Mouse (Mus musculus): ENCODE measurements around the gene Prkab1. TPM values are rescaled to one million over a fixed set of nuclear protein-coding genes. Genes with fewer than 3 reads are reported as not detected.

The Prkab1 gene
- polyA plus RNA-seq, 1 experiment: 46.1 TPM

DNA sequence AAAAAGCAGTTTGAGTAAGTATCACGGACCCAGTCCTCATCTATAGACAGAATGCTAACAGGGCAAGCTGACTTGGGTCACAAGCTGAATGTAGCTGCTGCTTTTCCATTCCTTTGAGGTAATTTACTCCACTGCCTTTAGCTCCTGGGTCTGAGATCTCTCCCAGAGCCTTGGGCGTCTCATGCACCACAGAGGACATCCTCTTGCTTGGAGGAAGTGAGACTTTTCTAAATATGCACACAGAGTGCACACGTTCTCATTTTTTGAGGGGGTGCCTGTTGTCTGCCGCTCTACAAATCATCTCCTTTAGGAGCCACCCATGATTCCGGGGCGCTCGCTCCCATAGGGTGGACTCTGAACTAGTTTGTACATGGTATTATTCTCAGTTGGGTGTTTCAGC lies 11.8 kb downstream of the Prkab1 start:
- Histone ChIP-seq H3K27me3 (ENCODE audit: control insufficient read depth) (no peaks in the 10 kb centered on the region), H3K36me3 (ENCODE audit: control insufficient read depth) (peaks cover 91% of the 10 kb centered on the region), H3K9me3 (ENCODE audit: control insufficient read depth, low read length) (no peaks in the 10 kb centered on the region), H3K4me1 (ENCODE audit: control insufficient read depth) (peaks cover 40% of the 10 kb centered on the region), H3K4me3 (replicated peaks) (no peak overlapping the region)
- TF ChIP-seq GATA1 (IDR thresholded peaks at IDR 0.05; ENCODE audit: low read length): no peak

DNA sequence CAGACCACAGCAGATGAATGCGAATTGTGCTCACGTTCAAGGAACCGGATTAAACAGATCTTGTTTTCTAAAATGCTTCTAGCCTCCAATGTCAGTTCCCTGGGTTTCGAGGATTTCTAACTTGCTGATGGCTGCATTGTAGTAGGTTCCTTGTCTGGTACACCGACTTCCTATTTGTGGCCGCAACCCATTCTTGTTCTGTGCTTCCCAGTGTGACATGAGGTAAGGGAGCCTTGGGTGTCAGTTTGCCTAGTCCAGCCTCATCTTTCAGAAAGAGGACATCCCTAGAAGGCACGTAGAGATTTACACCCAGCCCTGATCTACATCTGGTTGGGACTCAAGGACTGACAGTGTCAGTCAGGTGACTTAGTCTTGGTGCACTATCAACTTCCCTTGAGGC lies 12.6 kb downstream of the Prkab1 start:
- TF ChIP-seq TAL1 (IDR thresholded peaks at IDR 0.05; ENCODE audit: low read length): no peak
- TF ChIP-seq GATA1 (IDR thresholded peaks at IDR 0.05; ENCODE audit: low read length): no peak
- Histone ChIP-seq H3K4me1 (ENCODE audit: control insufficient read depth) (peaks cover 43% of the 10 kb centered on the region), H3K4me3 (replicated peaks) (no peak overlapping the region), H3K27me3 (ENCODE audit: control insufficient read depth) (no peaks in the 10 kb centered on the region), H3K36me3 (ENCODE audit: control insufficient read depth) (peaks cover 91% of the 10 kb centered on the region), H3K9me3 (ENCODE audit: control insufficient read depth, low read length) (no peaks in the 10 kb centered on the region)

DNA sequence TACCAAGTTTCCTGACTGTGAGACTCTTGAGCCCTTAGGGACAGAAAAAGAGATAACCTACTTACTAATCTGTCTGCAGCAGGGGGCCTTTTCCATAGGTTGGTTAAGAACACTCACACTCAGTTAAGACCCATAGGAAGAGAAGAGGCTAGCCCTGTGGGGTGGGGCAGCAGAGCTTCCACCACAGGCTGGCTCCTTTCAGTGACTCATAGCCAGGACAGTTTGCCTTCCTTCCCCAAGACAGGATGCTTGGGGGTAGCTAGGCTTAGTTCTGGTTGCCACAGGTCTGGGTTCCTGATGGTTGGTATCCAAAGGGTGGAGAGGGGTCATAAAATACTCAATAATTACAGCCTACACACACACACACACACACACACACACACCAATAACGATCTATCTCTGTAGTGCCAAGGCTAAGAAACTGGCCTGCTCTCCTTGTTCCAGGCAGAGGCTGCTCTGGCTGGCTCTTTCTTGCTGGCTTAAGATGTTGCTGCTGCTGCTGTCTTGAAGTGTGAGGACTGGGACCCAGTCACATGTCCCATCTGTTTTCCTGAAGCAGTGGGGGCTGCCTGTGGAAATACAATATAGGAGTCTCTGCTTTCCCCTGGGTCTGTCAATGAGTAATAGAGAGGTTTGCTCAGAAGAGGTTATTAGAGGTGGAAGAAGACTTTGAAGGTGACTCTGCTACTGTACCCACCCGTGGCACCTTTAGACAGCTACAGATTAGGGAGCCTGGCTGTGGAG lies 14.3 kb downstream of the Prkab1 start:
- H3K36me3 ChIP-seq (ENCODE audit: control insufficient read depth): peaks cover 90% of the 10 kb centered on the region
- no peak overlapping the region for H3K4me3 ChIP-seq (replicated peaks)
- TF ChIP-seq GATA1 (IDR thresholded peaks at IDR 0.05; ENCODE audit: low read length) (no peak), TAL1 (IDR thresholded peaks at IDR 0.05; ENCODE audit: low read length) (no peak)
- H3K4me1 ChIP-seq (ENCODE audit: control insufficient read depth): peaks cover 38% of the 10 kb centered on the region
- no peaks in the 10 kb centered on the region for H3K9me3 ChIP-seq (ENCODE audit: control insufficient read depth, low read length)
- no peaks in the 10 kb centered on the region for H3K27me3 ChIP-seq (ENCODE audit: control insufficient read depth)

DNA sequence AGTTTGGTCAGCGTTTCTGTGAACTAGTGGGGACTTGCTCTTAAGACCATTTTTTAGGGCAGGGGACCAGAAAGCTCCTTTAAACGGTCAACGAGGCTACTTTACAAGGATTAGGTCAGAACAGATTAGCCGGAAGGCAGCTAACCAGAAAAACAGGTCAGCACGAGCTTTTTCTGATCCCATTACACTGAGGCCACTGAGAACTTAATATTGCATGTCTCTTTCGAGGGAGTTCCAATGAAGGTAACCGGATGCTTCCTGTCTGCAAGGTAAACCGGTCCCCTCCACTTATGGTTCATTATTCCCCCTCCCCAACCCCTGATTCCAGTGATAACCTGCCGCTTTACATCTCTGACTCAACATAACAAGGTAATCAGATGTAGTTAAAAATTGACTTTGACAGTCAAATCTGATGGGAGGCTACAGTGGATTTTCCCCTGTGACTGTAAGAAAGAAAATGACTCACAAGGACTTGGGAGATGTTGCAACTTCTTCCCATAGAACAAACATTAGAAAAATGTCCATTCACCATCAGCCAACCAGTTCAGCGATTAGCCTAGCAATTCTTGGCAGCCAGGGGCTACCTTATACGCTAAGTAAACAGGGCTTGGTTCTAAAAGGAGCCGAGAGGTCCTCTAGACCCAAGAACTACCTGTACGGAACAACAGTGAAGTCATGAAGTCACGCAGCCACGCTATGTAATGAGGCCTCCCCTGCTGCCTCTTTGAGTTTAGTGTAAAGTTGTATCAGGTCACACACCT lies 15.0 kb downstream of the Prkab1 start:
- H3K4me1 ChIP-seq (ENCODE audit: control insufficient read depth): peaks cover 31% of the 10 kb centered on the region
- H3K9me3 ChIP-seq (ENCODE audit: control insufficient read depth, low read length): no peaks in the 10 kb centered on the region
- H3K27me3 ChIP-seq (ENCODE audit: control insufficient read depth): no peaks in the 10 kb centered on the region
- TF ChIP-seq GATA1 (IDR thresholded peaks at IDR 0.05; ENCODE audit: low read length) (no peak), TAL1 (IDR thresholded peaks at IDR 0.05; ENCODE audit: low read length) (no peak)
- H3K4me3 ChIP-seq (replicated peaks): no peak overlapping the region
- peaks cover 90% of the 10 kb centered on the region for H3K36me3 ChIP-seq (ENCODE audit: control insufficient read depth)

DNA sequence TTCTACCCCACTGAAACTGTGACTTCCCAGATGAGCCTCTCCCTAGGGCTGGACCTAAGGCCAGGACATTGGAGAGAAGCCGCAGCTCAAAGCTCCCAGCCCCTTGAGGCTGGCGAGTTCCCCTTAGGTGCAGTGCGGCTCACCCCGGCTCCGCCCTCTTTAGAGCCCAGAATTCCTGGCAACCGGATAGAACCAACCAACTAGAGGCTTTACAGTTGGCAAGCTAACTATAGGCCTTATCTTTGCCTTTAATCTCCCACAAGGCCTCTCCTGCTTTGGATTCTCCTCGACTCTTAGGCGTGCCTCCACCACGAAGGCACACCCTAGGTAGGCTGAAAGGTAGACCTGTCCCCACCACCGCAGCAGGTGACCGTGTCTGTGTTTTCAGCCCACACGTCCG lies 16.6 kb downstream of the Prkab1 start:
- no peak overlapping the region for H3K4me3 ChIP-seq (replicated peaks)
- H3K4me1 ChIP-seq (ENCODE audit: control insufficient read depth): peaks cover 21% of the 10 kb centered on the region
- peaks cover 90% of the 10 kb centered on the region for H3K36me3 ChIP-seq (ENCODE audit: control insufficient read depth)
- no peaks in the 10 kb centered on the region for H3K27me3 ChIP-seq (ENCODE audit: control insufficient read depth)
- TF ChIP-seq TAL1 (IDR thresholded peaks at IDR 0.05; ENCODE audit: low read length) (no peak), GATA1 (IDR thresholded peaks at IDR 0.05; ENCODE audit: low read length) (peak; percentile 75)
- H3K9me3 ChIP-seq (ENCODE audit: control insufficient read depth, low read length): no peaks in the 10 kb centered on the region

DNA sequence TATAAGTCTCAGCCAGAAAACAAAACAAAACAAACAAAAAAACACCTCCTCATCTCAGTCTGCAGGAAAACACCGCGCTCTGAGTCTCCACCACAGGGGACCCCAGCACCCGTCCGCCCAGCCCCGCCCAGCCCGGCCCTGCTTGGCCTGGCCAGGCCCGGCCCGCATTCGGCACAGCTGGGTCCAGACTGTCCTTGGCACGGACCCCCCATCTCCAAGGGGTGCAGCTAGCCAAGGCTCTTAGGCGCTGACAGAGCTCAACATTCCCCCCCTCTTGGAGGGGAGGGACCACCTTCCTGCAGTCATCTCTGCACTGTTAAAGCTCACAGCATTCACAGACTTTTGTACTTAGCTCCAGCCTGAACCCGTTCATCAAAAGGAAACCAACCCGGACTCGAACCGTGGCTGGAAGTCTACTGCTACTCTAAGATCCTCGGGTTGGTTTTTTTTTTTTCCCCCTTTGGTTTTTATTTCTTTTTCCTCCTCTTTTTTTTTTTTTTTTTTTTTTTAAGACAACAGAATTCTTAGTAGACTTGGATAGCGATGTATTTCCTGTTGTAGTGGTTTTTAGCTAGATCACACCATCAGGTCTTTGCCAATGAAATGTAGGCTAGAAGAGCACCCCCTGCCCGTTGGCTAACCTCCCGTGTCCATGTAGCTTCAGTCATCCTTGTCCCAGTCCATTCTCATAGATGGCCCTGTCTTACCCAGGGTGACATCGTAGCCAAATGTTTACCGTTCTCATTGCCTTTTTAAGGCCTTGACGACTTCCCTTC lies 17.8 kb downstream of the Prkab1 start:
- Histone ChIP-seq H3K27me3 (ENCODE audit: control insufficient read depth) (no peaks in the 10 kb centered on the region), H3K36me3 (ENCODE audit: control insufficient read depth) (peaks cover 91% of the 10 kb centered on the region), H3K9me3 (ENCODE audit: control insufficient read depth, low read length) (no peaks in the 10 kb centered on the region), H3K4me1 (ENCODE audit: control insufficient read depth) (peaks cover 21% of the 10 kb centered on the region), H3K4me3 (replicated peaks) (no peak overlapping the region)
- TF ChIP-seq GATA1 (IDR thresholded peaks at IDR 0.05; ENCODE audit: low read length) (no peak), TAL1 (IDR thresholded peaks at IDR 0.05; ENCODE audit: low read length) (no peak)

DNA sequence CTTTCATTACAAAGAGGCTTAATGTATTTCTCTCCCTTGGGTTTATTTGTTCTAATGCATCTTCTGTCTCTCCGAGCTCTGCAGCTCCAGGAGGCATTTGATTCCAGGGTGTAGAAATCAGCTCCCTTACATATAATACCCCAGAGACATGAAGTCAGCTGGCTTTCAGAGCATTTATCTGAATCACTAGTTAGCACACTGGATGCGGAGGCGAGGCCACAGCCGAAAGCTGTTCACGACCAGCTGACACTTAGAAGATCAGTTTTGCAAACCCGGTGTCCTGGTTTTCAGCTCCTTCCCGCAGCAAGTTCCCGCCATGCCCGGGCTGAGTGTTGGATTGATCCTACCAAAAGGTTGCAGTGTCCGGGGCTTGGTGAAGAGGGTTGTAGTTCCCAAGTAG lies 20.0 kb downstream of the Prkab1 start:
- peaks cover 97% of the 10 kb centered on the region for H3K36me3 ChIP-seq (ENCODE audit: control insufficient read depth)

DNA sequence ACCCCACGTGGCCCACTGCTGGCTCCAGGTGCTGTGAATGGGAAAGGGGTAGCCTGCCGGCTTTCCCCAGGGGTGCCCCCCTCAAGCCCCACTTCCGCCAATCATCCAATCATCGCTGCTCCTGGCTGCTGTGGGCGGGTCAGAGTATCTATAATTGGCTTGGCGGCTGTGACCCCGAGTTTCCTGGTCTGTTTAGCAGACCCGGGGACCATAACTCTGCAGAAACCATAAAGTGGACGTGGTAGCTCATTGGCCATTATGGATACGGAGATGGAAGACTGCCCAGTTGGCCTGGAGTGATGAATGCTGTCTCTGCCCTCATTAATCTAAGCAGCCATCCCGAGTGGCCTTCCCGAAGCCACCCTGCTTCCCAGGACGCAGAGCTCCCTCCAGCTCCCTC lies 20.5 kb downstream of the Prkab1 start:
- peaks cover 97% of the 10 kb centered on the region for H3K36me3 ChIP-seq (ENCODE audit: control insufficient read depth)
- peaks cover 13% of the 10 kb centered on the region for H3K4me1 ChIP-seq (ENCODE audit: control insufficient read depth)
- TF ChIP-seq GATA1 (IDR thresholded peaks at IDR 0.05; ENCODE audit: low read length) (no peak), TAL1 (IDR thresholded peaks at IDR 0.05; ENCODE audit: low read length) (no peak)
- no peaks in the 10 kb centered on the region for H3K9me3 ChIP-seq (ENCODE audit: control insufficient read depth, low read length)
- H3K4me3 ChIP-seq (replicated peaks): no peak overlapping the region
- H3K27me3 ChIP-seq (ENCODE audit: control insufficient read depth): no peaks in the 10 kb centered on the region

More for the DNA sequence above, 20.0 kb downstream of the Prkab1 start:
- H3K9me3 ChIP-seq (ENCODE audit: control insufficient read depth, low read length): no peaks in the 10 kb centered on the region
- TF ChIP-seq TAL1 (IDR thresholded peaks at IDR 0.05; ENCODE audit: low read length) (no peak), GATA1 (IDR thresholded peaks at IDR 0.05; ENCODE audit: low read length) (no peak)
- H3K4me3 ChIP-seq (replicated peaks): no peak overlapping the region
- H3K27me3 ChIP-seq (ENCODE audit: control insufficient read depth): no peaks in the 10 kb centered on the region
- H3K4me1 ChIP-seq (ENCODE audit: control insufficient read depth): peaks cover 15% of the 10 kb centered on the region

DNA sequence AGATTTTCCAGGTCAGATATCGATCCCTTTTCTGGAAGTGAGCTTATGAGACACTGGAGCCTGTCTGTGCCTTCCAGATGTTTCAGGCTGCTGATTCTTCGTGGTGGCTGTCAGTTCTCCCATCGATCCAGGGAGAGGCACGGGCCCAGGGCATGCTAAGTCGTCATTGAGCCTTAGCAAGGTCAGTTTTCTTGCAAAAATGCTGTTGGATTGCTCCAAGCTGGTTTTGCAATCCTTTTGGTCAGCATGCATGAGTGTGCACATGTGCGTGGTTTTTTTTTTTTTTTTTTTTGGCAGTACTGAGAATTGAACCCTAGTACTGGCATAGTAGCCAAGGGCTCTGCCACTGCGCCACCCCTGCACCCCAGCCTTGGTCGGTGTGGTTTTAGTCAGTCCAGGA lies 21.2 kb downstream of the Prkab1 start:
- H3K27me3 ChIP-seq (ENCODE audit: control insufficient read depth): no peaks in the 10 kb centered on the region
- peaks cover 13% of the 10 kb centered on the region for H3K4me1 ChIP-seq (ENCODE audit: control insufficient read depth)
- H3K4me3 ChIP-seq (replicated peaks): no peak overlapping the region
- no peaks in the 10 kb centered on the region for H3K9me3 ChIP-seq (ENCODE audit: control insufficient read depth, low read length)
- TF ChIP-seq GATA1 (IDR thresholded peaks at IDR 0.05; ENCODE audit: low read length) (no peak), TAL1 (IDR thresholded peaks at IDR 0.05; ENCODE audit: low read length) (no peak)
- peaks cover 98% of the 10 kb centered on the region for H3K36me3 ChIP-seq (ENCODE audit: control insufficient read depth)
